Mouse (Mus musculus) layer of hippocampus, adult 9-11 months (tissue): Measurements from ENCODE around the gene Gpatch8.

Experiments
- DNase-seq: peaks from one replicate; pipeline ENCODE4 v3.0.0; 2022

Gene Gpatch8

DNA sequence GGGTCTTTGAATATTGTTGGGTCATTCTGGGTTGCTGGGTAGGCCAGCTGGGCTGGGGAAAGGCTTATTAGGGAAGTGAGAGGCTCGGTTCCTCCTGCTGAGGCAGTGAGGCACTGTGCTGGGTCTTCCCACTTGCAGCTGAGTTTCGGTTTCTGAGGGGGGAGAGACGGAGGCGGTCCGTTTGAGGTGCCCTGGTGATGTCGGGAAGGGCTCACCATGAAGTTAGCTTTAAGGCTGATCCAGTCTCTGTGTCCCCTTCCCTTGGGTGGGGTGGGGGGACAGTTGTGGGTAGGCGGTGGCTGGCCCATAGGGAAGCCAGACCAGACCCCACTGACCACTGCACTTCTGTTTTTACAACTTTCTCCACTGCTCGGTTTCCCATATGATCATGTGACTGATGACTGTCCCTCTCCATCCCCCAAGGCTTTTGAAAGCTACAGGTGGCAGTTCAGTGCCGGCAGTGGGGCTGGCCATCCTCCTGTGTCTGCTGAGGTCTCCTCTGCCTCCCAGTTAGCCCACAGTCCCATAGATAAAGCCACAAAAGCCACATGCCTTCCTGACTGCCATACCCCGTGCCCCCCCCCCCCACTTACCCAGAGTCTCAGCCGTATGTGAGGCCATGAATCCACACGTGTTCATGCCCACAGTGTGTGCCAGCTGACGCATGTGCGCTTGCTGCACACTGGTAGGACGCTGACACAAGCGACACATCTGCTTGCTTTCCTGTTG is 123.9 kb downstream of the Gpatch8 start:
- DNase-seq: peak; percentile 70

DNA sequence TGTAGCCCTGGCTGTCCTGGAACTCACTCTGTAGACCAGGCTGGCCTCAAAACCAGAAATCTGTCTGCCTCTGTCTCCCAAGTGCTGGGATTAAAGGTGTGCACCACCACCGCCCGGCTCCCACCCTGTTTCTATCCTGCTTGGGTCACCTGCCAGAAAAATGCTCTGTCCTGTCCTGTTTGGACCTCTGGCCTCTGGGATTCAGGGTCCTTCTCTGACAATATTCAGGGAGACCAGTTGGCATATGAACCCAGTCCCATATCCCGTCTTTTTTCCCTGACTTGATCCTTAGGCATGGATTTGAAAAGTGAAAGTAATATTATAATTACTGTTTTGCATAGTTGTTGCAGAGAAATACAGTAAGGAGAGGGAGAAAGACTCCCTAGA is 124.5 kb downstream of the Gpatch8 start:
- DNase-seq: no peak

DNA sequence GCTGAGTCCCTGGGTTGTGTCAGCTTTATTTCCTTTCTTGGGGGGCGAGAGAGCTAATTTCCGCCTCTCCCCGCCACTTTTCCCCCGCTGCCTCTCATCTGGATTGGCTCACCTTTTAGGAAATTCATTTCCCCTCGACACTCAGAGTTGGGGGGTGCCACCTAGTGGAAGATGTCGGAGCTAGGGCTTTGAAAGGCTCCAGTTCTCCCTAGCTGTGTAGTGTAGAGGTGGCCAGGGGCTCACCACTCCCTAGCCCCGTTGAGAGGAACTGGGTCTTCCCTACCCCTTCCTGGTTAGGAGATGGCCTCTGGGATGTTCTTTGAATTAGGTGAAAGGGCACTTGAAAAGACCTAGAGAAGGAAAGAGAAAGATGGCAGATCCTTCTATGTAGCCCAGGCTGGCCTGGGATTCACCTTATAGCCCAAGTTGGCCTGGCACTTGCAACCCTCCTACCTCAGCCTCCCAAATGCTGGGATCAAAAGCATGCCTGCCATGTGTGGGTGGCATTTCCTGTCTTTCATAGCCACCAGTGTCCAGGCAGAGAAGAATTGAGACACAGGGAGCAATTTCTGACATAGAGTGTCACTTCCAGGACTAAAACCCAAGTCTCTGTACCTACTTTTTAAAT is 125.1 kb downstream of the Gpatch8 start:
- peak; percentile 78 for DNase-seq

DNA sequence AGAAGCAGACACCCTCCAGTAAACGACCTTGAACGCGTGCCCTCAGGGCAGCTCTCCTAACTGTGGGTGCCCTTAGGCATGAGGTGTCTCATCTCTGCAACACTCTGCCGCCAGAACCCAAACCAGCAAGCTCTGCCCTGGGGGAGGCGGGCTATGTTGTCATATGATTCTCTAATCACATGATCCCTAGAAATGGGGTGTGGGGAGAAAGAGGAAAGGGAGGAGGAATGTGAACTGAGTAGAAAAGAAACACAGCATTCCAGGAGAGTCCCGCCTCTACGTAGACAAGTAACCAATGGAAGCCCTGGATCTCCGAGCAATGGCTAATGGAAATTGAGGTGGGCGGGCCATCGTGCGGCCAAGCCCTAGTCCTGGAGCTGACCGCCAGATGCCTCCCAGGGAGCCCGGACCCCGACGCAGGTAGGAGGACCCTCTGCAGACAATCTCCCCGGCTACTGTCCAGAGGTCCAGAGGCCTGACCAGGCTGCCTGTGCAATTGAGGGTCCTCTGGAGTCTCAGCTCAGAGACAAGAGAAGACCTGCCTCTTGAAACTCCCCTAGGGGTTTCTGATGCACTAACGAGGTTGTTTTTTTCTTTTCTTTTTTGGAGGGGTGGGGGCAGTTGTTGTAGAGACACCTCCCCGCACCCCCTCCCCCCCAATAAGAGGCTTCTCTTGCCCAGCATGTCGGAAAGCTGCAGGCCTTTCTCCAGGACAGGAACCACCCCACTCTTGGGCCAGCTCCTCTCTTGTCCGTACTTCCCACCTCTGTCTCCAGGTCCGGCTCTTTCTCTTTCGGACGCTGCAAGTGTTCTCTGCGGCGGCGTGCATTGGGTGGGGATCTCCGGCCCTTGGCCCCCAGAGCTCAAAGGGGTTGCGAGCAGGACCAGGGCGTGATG is 125.8 kb downstream of the Gpatch8 start, which contains the start of gene Grn:
Gene Grn (plus strand): TSS at position 195 of the 897 bp plus-strand sequence.
- DNase-seq: peak; percentile 98

DNA sequence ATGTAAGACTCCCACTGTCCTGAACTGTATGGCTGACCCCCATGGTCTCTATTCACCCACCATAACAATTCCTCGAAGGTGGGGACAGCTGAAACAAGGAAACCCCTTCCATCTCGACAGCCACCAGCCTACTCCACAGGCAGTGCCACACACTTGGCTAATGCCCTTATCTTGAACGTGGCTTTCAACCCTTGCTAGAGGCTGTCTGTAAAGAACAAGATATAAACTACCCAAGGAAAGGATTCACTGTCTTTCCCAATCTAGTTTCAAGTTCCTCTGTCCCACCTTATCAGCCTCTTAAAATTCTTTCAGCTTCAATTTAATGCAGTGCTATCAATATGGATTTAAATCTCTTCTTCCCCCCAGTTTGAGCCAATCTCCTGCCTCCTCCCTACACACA is 126.6 kb downstream of the Gpatch8 start:
- DNase-seq: no peak

DNA sequence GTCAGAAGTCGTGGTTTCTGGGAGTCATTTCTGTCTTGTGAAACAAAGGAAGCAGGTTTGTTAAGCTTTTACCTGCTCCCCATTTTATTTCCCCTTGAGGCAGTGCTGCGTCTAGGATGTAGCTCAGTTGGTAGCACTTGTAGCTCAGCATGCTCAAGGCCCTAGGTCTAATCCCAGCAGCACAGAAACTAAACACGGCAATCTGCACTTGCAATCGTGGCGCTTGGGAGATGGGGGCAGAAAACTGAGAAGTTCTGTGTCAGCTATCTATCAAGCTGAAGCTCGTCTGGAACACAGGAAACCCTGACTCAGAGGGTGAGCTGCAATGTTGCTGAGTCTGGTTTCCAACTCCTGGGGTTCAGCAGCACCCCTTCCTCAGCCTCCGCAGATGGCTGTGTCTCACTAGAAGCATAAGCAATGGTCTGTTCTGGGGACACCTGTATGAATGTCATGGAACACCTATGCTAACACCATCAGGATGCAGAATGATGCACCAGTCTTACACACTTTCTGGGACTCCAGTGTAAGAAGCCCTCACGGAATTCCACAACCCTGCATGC is 127.1 kb downstream of the Gpatch8 start:
- DNase-seq: no peak
